Mouse (Mus musculus) heart, postnatal 14 days (tissue): ENCODE results near the gene Gpr137b. TPM values are rescaled to one million over a fixed set of nuclear protein-coding genes. Genes with fewer than 3 reads are reported as not detected.
"Not testable (repeated sequence)": the region's sequence is repeated elsewhere in the genome, so short reads cannot be mapped to it uniquely, and the experiment has no call there.

ENCODE experiments used
- DNase-seq, 2 experiments: peaks; one replicate each; pipeline ENCODE4 v3.0.0; 2021 to 2022
- intact Hi-C: fragments of 180-260 bp; cut with DNase I; formaldehyde crosslinking; loops from one replicate; pipeline ENCODE4 v1.15.1; 2025
- long read RNA-seq, 2 experiments: library from polyadenylated mRNA; stranded (forward); transcript quantifications; one replicate each; pipeline ENCODE4 v2.0.0; 2021
- total RNA-seq, 2 experiments: library from RNA; stranded (reverse); gene quantifications; 2 replicates each; pipeline ENCODE4 v1.2.3; 2021

Gene Gpr137b
- 1 to 10 TPM; 7.0 to 7.2 TPM for total RNA-seq
- long read RNA-seq, experiment 1, partial matches to known transcripts, result 0 of 8 reads
- long read RNA-seq, experiment 1, other reads (novel, unspliced or antisense), result 0 of 8 reads
- long read RNA-seq, experiment 2, partial matches to known transcripts, result 0 of 7 reads
- long read RNA-seq, experiment 2, other reads (novel, unspliced or antisense), result 0 of 7 reads

DNA sequence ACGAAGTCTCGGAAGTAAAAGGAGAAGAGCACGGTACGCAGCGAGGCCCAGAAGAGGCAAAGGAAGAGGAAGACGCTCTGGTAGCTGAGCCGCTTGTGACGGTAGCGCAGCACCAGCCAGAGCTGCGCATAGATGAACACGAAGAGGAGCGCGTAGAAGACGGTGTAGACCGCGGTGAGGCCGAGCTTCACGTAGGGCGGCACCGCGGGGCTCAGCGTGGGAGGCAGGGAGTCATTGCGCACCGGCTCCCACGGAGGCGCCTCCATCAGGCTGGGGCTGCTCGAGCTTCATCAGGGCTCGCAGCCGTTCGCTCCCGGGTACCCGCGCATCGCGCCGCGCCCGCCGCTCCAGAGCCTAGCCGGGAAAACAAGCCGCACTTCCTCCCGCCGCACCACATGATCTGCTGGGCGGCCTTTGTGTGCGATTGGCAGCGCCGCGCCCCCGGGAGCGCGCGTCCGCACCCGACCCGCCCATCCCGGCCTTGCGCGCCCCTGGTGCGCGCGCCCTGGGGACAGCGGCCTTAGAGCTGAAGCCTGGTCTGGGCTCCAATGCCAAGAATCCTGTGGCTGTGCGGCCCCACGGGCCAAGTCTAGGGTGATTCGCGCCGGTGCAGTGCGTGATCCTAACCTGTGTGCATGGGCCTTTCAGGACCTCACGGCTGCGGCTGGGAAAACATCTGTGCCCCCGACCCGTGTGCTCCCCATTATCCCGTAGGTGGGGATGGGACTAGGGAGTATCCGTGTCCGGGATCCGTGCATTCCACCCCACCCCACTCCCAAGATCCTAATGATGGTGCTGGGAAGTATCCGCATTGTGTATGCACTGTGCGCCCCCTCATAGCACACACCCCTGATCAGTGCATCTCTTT is at the start of gene Gpr137b:
Gpr137b (minus strand) TSS at position 787 of the 868 bp plus-strand sequence.
- intact Hi-C loops, result not testable (repeated sequence)

DNA sequence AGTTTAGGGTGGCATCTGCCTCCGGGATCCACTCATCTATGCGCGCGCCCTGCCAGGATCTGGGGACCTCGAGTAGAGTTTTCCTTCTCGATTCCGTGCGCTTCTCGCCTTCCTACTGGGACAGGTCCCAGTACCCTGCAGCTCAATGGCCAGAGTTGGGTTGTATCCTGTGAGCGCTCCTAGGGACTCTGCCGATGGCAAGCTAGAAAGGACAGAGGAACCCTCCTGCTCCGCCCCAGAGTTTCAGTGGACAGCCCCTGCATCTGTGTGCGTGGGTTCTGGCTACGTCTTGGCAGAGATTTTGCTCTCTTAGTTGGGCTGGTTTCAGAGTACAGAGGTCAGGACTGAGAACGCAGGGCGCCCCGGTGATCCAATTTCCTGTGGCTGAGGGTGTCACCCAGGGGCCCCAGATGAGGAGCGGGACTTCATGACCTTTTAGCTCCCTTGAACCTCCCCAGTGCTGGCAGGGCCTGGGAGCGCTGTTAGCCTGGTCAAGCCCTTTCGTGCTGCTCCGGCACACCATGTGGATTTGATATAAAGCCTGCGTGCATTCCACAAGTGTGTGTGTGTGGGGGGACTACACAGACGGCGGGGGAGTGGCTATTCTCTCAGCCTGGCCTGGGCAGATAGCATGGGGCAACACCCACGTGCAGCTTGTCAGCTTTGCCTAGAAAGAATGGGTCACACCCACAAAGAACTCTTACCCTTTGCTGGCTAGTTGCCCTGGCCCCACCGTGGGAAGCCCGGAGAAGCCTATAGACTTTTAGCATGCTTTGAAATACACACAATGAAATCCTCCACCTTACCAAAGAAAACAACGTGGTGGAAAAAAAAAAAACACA is 44.5 kb upstream of the Gpr137b start:
- DNase-seq, result peak; percentile 21 to 29

More for the DNA sequence above, at the start of gene Gpr137b:
- DNase-seq, result peak; percentile 43 to 60

DNA sequence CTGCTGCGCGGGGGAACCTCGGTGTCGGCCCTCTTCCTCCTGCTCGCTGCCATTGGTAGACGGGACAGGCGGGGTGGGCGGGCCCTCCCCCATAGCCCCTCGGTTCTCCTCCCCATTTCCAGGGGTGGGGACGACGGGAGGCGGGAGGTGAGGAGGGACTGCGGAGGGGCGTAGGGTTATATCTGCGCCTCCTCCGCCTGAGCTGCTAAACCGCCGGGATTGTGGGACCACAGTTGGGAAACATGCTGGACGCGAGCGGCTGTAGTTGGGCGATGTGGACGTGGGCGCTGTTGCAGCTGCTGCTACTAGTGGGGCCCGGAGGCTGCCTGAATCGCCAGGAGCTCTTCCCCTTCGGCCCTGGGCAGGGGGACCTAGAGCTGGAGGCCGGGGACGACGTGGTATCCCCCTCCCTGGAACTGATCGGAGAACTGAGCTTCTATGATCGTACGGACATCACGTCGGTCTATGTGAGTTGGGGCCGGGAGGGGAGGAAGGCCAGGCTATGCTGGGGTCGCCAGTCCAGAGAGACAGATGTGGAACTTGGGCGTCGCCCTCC is 43.7 kb upstream of the Gpr137b start, which contains the start of gene Nid1:
Nid1 (plus strand) TSS at position 92 of the 556 bp plus-strand sequence.
- peak; percentile 25 to 41 for DNase-seq
- intact Hi-C loops, result not testable (repeated sequence)

More for the DNA sequence above, 44.5 kb upstream of the Gpr137b start:
- intact Hi-C loops, result not testable (repeated sequence)

DNA sequence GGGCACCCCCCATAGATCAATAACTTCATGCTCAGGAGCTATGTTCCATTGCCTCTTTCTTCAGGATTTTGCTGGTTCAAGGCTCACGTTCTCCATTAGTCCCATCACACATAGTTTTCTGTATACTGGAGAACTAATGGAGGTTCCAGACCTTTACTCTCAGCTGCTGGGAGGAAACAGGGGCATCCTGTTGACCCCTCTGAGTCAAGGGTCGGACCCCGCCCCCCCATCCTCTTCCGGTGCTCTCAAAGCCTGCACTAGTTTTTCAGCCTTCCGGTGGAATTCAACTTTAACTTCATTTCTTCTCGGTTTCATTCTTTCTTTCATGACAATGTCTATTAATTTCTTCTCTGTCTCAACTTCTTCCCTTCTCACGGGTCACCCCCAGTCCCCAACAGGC is 42.3 kb upstream of the Gpr137b start:
- intact Hi-C loops, result not testable (repeated sequence)
- peak; percentile 27 to 38 for DNase-seq

DNA sequence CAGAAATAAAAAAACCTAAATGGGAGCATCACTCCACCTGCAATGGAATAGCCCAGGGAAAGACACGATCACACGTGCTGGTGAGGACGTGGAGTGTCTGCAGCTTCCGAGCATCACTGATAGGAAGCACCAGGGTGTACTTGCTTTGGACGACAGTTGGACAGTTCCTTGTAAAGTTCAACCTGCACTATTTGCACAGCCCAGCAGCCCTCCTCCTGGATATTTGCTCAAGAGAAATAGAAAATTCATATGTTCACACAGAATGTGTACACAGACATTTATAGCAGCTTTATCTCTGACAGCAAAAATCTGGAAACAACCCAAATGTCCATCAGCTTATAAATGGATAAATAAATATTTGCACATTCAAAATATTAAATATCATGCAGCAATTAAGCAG is 29.5 kb upstream of the Gpr137b start:
- intact Hi-C loops, DNase-seq: not testable (repeated sequence)

DNA sequence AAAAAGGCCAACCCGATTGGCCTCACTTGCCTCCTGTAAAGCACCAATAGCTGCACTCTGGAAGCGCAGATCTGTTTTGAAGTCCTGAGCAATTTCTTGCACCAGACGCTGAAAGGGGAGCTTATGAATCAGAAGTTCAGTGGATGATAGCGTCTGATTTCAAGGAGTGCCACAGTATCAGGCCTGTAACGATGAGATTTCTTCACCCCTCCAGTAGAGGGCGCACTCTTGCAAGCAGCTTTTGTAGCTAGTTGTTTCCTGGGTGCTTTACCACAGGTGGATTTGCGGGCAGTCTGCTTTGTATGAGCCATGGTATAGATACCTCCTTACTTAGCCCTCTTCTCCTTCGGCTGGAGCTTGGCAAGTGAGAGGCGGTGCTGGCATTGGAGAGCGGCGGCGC is 25.0 kb upstream of the Gpr137b start:
- DNase-seq, intact Hi-C loops: not testable (repeated sequence)

DNA sequence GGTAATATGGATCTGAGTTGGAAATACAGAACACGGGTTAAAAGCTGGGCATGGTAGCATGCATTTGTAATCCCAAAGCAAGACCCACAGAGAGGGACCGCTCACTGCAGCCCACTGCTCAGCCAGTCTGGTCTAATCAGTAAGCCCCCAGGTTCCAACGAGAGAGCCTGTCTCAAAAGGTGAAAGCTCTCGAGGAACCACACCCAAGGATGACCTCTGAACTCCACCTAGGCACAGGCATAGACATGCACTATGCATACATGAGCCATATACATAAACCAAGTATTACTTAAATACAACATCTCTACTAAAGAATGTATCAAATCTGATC is 22.2 kb upstream of the Gpr137b start:
- DNase-seq, intact Hi-C loops: not testable (repeated sequence)

DNA sequence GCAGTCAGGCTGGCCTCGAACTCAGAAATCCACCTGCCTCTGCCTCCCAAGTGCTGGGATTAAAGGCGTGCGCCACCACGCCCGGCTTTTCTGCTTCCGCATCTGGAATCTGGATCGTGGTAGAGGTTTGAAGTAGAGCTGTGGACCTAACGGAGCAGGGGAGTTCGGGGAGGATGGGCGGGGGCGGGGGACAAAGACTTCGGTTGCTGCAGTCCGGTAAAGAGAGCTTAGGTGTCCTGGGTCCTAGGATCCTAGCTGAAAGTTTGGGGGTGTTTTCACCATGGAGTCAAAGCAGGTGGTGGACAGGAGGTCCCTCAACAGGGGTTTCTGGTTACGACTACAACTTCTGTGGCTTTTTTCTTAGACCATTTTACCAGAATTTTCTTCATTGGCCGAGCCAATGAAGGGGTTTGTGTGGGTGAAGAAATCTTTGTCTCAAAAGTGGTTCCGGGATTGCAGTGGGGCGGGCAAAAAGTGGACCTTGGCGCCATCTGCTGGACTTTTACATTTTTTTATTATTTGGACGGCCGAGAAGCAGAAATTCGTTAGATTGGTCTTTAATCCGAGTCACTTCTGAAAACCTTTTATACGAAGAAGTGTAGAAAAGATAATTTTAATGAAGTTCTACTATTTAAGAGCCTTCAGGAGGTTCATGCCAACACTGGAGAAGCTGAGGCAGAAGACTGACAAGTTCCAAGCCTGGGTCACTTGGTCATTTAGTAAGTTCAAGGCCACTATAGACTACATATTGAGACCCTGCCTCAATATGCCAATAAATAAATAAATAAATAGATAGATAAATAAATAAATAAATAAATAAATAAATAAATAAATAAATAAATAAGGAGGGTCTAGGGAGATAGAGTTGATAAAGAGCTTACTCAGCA is 21.5 kb upstream of the Gpr137b start:
- intact Hi-C loops, result not testable (repeated sequence)
- DNase-seq, result peak; percentile 49 to 68

DNA sequence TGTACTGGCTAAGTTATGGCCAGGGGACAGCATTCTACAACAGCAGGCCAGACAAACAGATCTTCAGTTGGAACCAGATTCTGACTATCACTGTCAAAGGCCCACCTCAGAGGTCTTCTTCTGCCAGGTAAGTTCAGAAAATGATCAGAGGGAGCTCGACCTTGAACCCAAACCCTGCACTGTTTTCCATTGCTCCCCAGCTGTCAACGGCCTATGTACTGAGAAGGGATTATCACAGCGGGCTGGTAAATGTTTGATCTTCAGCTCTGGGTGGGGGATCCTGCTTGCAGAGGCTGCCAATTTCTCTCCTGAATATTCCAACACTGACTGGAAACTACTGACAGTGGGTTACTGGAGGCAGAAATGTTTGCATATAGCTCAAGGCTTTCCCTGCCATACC is 20.4 kb upstream of the Gpr137b start:
- intact Hi-C loops, result loop anchor here (5.0 kb wide), 1 partner anchor 742 kb away; no protein-coding TSS in a partner anchor
- no peak for DNase-seq

DNA sequence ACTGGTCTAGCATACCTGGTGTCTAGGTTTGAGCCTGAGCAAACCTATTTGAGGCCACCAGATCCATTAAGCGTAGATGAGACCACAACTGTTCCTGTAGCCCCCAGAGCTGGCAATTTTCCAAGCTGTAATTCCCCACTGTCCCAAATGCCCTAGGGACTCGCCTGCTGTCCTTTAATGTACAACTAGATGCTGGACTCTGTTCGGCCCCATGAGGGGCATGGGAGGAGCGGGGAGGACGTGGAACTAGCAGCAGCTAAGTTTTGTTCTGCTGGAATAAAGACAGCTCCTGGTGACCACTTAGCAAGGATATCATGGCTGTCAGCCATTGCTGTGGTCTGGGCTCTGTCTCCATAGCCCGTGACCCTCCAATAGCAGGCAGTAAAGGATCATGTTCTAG is 11.7 kb upstream of the Gpr137b start:
- DNase-seq, intact Hi-C loops: not testable (repeated sequence)

DNA sequence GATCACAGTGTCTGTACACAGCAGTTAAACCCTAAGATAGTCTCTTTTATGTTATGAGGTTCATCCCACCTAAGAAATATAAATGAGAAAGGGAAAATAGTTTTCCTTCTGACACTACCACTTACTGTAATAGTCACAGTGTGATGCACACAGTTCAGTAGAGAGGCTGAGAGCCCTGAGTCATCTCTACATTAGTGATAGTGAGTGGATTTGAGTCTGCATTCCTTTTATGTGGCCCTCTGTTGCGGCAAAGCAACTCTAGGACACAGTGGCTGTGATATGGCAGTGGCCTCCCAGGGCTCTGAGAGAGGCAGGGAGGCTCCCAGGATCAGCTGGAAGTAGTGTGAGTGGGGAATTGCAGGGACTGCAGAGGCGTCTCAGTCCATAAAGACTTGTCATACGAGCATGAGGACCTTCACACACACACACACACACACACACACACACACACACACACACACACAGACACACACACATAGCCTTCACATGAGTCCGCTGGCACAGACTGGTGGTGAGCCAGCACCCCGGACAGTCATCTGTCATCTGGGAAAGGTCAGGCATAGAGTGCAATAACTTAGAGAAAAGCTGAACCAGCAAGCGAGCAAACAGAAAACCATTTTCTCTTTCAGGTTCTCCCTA is 10.8 kb upstream of the Gpr137b start:
- DNase-seq, intact Hi-C loops: not testable (repeated sequence)

DNA sequence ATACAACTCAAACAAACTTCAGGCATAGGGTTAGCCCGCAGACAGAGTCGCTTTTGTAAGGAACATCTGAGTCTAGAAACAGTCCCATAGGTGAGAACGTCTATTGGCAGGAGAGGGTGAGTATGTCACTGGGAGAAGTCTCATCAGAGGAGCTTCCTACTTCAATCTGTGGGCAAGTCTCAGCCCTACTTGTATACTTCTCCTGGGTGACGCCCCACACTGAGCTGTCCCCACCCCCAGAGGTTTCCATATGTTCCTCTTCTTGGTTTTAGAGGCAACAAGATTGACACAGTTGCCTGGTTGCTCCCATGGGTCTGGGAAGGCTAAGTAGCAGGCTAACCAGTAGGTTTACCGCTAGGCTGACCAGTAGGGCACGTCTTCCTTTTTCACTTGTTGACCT is 10.0 kb upstream of the Gpr137b start:
- DNase-seq, intact Hi-C loops: not testable (repeated sequence)

DNA sequence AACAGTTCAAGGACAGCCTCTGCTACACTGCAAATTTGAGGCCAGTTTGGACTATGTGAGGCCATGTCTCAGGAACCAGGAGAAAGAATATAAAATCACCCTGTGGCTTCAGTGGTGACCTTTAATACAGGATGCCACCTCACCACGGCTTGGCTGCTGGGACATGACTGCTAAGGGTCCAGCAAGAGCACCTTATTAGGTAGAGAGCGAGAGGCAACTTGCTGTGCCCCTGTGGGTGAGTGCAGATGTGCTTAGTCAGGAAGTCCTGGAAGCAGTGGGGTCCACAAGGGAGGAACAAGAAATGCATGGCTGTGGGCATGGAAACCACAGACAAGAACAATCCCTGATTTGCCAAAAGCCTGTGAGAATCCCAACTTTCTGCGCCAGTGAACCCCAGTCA is 9.6 kb upstream of the Gpr137b start:
- DNase-seq, intact Hi-C loops: not testable (repeated sequence)

DNA sequence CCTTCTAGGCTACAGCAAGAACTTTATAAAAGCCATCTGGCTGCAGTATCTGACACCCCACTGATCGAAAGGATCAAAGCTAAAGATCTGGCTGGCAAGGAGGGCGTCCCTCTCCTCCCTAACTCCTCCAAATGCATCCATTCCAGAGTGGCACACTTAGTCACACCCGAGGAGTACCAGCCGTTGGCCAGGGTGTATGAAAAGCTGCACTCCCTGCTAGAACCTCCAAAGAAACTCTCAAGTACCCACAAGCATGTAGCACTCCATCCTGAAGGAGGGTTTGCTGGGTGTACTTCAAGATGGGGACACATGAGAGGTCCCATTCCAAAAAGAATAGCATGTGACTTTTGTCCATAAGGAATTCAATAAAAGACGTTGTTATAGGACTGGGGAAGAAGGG is 9.0 kb upstream of the Gpr137b start:
- DNase-seq, intact Hi-C loops: not testable (repeated sequence)

DNA sequence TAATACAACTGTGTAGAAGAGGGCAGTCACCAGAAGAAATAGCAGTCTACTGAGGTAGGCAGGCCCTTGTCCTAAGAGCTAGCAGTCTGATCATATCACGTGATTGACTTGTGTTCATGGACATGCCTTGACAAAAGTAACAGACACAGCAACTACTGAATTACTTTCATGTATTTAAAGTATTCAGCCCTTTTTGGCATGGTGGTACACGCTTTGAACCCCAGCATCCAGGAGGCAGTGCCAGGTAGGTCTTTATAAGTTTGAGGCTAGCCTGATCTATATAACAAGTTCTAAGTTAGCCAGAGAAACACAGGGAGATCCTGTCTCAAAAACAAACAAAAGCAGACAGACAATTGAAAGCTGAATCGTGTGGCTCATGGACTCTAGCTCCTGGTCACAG is 7.0 kb upstream of the Gpr137b start:
- intact Hi-C loops, DNase-seq: not testable (repeated sequence)

DNA sequence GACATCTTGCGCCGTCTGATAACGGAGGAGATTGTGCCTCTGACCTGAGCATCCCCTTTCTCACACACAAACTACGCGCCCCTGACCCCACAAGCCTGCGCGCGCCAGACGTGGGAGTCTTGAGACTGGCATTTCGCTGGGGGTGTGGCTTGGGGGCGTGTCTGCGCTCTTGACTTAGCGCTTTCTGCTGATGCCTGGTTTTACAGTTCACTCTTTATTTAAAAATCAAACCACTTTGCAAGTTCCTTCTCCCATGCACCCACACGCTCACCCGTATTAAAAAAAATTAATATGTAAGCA is 232 bp upstream of the Gpr137b start:
- intact Hi-C loops, DNase-seq: not testable (repeated sequence)

DNA sequence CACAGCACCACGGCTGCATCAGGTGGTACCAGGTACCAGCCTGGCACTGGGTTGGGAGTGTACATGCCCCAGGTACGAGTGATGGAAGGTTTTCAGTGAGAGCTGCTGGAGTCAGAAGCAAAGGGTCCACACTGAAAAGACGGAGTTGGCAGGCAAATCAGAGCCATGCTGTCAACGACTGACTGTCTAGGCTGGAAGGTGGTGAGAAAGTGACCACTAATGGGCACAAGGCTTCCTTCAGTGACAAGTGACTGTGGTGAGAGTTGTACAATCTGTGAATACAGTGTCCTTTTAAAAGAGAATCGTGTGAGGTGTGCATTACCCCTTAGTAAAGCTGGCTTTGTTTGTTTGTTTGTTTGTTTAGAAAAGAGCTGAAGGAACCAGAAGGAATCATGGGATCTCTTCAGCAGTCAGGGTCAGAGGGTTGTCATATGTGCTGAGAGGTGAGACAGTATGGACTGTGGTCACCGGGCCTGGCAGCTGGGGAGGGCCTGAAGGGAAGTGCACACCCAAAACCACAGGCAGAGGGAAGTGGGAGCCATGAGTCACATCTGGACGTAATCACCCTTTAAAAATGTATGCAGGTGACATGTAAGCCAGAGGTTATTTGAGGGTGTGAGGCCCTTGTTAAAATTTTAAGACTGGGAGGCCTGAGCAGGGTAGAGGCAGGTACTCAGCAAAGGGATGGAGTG is 15.5 kb downstream of the Gpr137b start:
- intact Hi-C loops, DNase-seq: not testable (repeated sequence)

DNA sequence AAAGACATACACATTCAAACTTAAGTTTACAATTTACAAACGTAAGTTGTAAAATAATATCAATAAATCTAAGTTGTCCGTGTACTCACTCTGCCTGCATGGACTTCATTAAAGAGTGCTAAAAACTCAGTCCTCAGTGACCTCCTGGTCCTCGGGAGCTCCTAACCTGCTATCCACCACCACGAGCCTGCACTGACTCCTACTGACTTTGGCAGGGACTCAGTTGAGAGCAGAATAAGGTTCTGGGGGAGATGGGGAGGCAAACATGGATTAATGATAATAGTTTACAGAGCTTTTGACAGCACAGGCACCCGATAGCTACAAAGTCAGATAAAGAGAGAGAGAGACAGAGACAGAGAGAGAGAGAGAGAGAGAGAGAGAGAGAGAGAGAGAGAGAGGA is 16.6 kb downstream of the Gpr137b start:
- intact Hi-C loops, result no loop called here

More for the DNA sequence above, 16.6 kb downstream of the Gpr137b start:
- no peak for DNase-seq
